8 mouse cellular contexts compared by ENCODE assay signal in genomic region chr19:57272824-57273613, GRCm38 (mm10). TPM values are rescaled to one million over a fixed set of nuclear protein-coding genes. Genes with fewer than 3 reads are reported as not detected.
DNase-seq lines count a peak whose midpoint lies in the region; ATAC-seq and TF ChIP-seq lines count a peak whose summit lies in the region.

No protein-coding gene starts in this region.

- peak overlapping the region; percentile 40 for H3K4me2 ChIP-seq in liver, embryonic 15.5 days

- H3K27me3 ChIP-seq in heart, adult 2 months (ENCODE audit: control insufficient read depth, insufficient read depth, low read length) = no peaks in the 10 kb centered on the region
- no peaks in the 10 kb centered on the region for H3K27me3 ChIP-seq in liver, embryonic 15.5 days

- DNase-seq in 3T3-L1 (ENCODE audit: low read depth, low spot score) (peak; percentile 99), ES-E14 (ENCODE audit: low read depth, low spot score) (peak; percentile 40)
- peak; percentile 75 to 76 for DNase-seq in cerebellum, postnatal 14 days
- DNase-seq in heart, adult 2 months = peak; percentile 76 to 87
- peak; percentile 68 for DNase-seq in kidney, postnatal 10 days
- peak; percentile 83 to 87 for DNase-seq in right cerebral cortex, postnatal 10 days (ENCODE audit: low spot score in 2 of 2)

- TF ChIP-seq EP300 in heart, adult 2 months (IDR thresholded peaks at IDR 0.05; ENCODE audit: insufficient read depth, low read depth, low read length) = peak; percentile 82; the same call in 1 of the 2 replicates

- no peak overlapping the region for H3K27ac ChIP-seq in ES-E14 (ENCODE audit: insufficient read depth, low read depth, low read length, poor library complexity, severe bottlenecking)
- H3K27ac ChIP-seq in heart, adult 2 months = peak overlapping the region; percentile 91
- peak overlapping the region; percentile 76; the same call in 1 of the 2 replicates for H3K27ac ChIP-seq in liver, embryonic 15.5 days (replicated peaks)

- ATAC-seq in liver, embryonic 15.5 days (ENCODE audit: insufficient read depth) = peak; percentile 47; the same call in 1 of the 2 replicates
- no peak for ATAC-seq in activated CD4-positive, CD25-positive, alpha-beta regulatory T cell, adult 4 months

- no peak for TF ChIP-seq CTCF in heart, adult 2 months (IDR thresholded peaks at IDR 0.05)

- peaks cover 4% of the 10 kb centered on the region; the same call in 1 of the 2 replicates for H3K79me2 ChIP-seq in heart, adult 2 months (replicated peaks; ENCODE audit: control insufficient read depth, insufficient read depth, low read length)

- peaks cover 2 to 14% of the 10 kb centered on the region in 2 experiments; a peak in 2 of 4 replicates for H3K4me1 ChIP-seq in ES-E14 (ENCODE audit: control insufficient read depth in 2 of 2, insufficient read depth in 2 of 2, low read length in 2 of 2, poor library complexity in 1 of 2)
- H3K4me1 ChIP-seq in heart, adult 2 months (ENCODE audit: control insufficient read depth, insufficient read depth, low read length) = peaks cover 38% of the 10 kb centered on the region
- peaks cover 23% of the 10 kb centered on the region; the same call in 1 of the 2 replicates for H3K4me1 ChIP-seq in liver, embryonic 15.5 days (replicated peaks)

- in situ Hi-C loops in ES-E14 (cut with MboI; ENCODE audit: low sequenced_read_pairs in 2 of 2, unreplicated experiment in 2 of 2) = no loop called here

- WGBS in heart, adult 2 months = 29% methylated on average over 13 of the region's 13 CpGs
- WGBS in liver, embryonic 15.5 days (ENCODE audit: insufficient replicate concordance) = 37% methylated on average over 13 of the region's 13 CpGs

- H3K9ac ChIP-seq in ES-E14 (ENCODE audit: insufficient read depth, low read depth, low read length, poor library complexity, severe bottlenecking) = no peak overlapping the region
- peak overlapping the region; percentile 49 for H3K9ac ChIP-seq in heart, adult 2 months (ENCODE audit: low read depth, low read length)
- H3K9ac ChIP-seq in liver, embryonic 15.5 days = no peak overlapping the region

- no peaks in the 10 kb centered on the region for H3K9me3 ChIP-seq in ES-E14 (ENCODE audit: control insufficient read depth, insufficient read depth, low read depth, low read length)
- H3K9me3 ChIP-seq in liver, embryonic 15.5 days (replicated peaks) = no peaks in the 10 kb centered on the region

- intact Hi-C loops in heart, adult 2 months (cut with DNase I) = no loop called here

- H3K36me3 ChIP-seq in ES-E14 (ENCODE audit: control insufficient read depth, insufficient read depth, low read length, poor library complexity, severe bottlenecking) = no peaks in the 10 kb centered on the region
- H3K36me3 ChIP-seq in heart, adult 2 months (ENCODE audit: control insufficient read depth, insufficient read depth, low read length) = peaks cover 31% of the 10 kb centered on the region
- no peaks in the 10 kb centered on the region for H3K36me3 ChIP-seq in liver, embryonic 15.5 days (replicated peaks)

- H3K4me3 ChIP-seq in ES-E14 (ENCODE audit: insufficient read depth in 1 of 2, low read depth in 1 of 2, low read length in 2 of 2, poor library complexity in 1 of 2, severe bottlenecking in 1 of 2) = 0 out of 4 replicates have a peak overlapping the region, but pooled peaks of 1 of the 2 experiments have one; percentile 15
- peak overlapping the region; percentile 32 for H3K4me3 ChIP-seq in heart, adult 2 months
- no peak overlapping the region for H3K4me3 ChIP-seq in liver, embryonic 15.5 days (replicated peaks)

- peak; percentile 87 for TF ChIP-seq POLR2A in heart, adult 2 months (IDR thresholded peaks at IDR 0.05; ENCODE audit: insufficient read depth, low read depth, low read length)

TF ChIP-seq in ES-E14, 5 proteins besides CTCF, POLR2A, EP300 and RAD21:
- TF ChIP-seq MAFK (IDR thresholded peaks at IDR 0.05; ENCODE audit: insufficient read depth, low read depth, low read length) (no peak), ZNF384 (IDR thresholded peaks at IDR 0.05; ENCODE audit: low read depth, low read length) (no peak), CHD2 (IDR thresholded peaks at IDR 0.05; ENCODE audit: low read depth, low read length) (no peak), HCFC1 (IDR thresholded peaks at IDR 0.05; ENCODE audit: borderline replicate concordance, insufficient read depth, low read length) (no peak), ZC3H11A (IDR thresholded peaks at IDR 0.05; ENCODE audit: borderline replicate concordance, low read depth, low read length) (no peak)

RNA-seq across cellular contexts. Expression of gene Ablim1, which starts 41.7 kb away (rescaled TPM):
- 5.4 and 6.3 TPM in 2 replicates for total RNA-seq in ES-E14 (2012; rRNA removed)
- total RNA-seq in heart, adult 2 months (2021) = 100 to 1,000 TPM; 418 to 454 TPM
- polyA plus RNA-seq in heart, adult 2 months (2012; rRNA removed) = 101 and 165 TPM in 2 replicates
- 9.5 and 11.3 TPM in 2 replicates for polyA plus RNA-seq in liver, embryonic 15.5 days (2015; fragmentation: Nextera tagmentation; extraction: Ambion mirVana)
- polyA plus RNA-seq in activated CD4-positive, CD25-positive, alpha-beta regulatory T cell, adult 4 months (2017; shearing (Covaris generic)) = 100 to 1,000 TPM; 268 to 273 TPM

Comparison
In these comparisons a context has a peak if more than half of its experiments do, and no peak if none do; other contexts are left out.
1. DNase-seq: peak in every context shown above with its lines; median percentile 99 in 3T3-L1; 85 in right cerebral cortex, postnatal 10 days; 82 in heart, adult 2 months; 76 in cerebellum, postnatal 14 days; 68 in kidney, postnatal 10 days; 40 in ES-E14.